Mouse (Mus musculus): Measurements from ENCODE around the gene Fbln7.

The Fbln7 gene

DNA sequence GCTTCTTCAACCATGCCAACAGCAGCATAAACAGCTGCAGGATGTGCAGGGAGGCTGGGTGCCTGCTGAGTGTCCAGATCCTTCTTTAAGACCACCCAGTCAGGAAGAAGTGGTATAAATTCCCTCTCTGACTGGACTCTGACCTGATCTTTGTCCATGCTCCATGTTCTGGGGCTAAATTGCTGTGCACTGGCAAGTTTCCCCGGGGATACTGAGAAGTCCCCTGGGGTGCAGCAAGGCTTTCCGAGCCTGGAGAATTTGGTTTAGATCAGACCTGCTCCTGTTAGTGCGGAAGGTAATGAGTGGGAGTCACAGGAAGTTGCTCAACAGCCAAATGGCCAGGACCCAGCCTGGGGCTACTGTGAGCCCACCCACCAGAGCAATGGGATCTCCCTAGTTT is 2.3 kb downstream of the Fbln7 start:
- in situ Hi-C loops (cut with MboI; ENCODE audit: unreplicated experiment in 2 of 2), result no loop called here

DNA sequence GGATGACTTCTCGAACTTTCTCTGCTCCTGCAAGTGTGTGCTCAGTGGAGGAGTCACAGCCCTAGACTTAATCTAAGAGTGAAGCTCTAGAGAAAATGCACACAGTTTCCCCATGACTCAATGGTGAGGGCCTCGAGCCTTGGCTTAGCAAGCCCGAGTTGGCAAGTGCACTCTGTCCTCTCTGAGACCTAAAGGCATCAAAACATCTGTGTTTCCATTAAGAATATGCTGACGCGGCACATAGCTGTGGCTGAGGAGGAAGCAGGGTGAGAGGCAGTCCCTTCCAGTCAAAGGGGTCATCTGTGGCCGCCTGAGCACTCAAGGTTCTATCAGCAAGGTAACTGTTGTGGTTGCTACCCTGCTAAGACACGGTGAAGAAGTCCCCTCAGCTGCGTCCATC is 8.9 kb downstream of the Fbln7 start:
- in situ Hi-C loops (cut with MboI; ENCODE audit: unreplicated experiment in 2 of 2), result no loop called here

DNA sequence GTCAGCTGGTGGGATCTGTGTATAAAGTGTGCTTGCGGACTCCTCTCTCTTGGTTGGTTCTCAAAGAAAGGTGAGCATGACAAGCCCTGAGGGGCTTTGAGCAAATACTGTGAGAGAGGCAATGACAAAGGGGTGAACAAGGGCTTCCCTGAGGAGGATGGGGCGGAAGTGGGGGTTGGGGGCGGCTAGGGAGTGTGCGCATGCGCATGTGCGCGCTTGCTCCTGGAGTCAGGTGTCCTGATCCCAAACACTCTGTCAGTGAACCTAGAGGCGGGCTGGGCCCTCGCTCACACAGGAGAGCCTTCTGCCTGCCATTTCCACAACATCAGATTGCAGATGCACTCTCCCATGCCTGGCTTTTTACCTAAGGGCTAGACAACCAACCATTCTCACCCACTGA is 9.5 kb downstream of the Fbln7 start:
- in situ Hi-C loops (cut with MboI; ENCODE audit: unreplicated experiment in 2 of 2), result no loop called here

DNA sequence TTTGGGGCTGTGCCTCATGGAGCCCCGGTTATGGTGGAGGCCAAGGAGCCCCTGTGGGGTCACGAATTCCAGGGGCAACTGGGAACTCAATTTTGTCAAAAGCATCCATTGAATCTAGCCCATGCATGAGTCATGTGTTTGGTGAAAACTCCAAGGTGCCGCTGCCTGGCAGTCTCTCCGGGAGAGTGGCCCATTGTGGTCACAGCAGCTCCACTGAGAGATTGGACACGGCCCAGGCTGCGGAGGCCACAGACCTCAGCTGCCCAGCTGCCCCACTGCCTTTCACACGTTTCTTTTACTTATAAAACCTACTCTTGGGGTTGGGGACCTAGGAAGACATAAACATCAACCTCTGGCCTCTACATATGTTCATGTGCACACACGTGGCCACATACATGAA is 12.7 kb downstream of the Fbln7 start:
- in situ Hi-C loops (cut with MboI; ENCODE audit: unreplicated experiment in 2 of 2), result loop anchor here (25.0 kb wide), 2 partner anchors 562 to 587 kb away; no protein-coding TSS in a partner anchor

DNA sequence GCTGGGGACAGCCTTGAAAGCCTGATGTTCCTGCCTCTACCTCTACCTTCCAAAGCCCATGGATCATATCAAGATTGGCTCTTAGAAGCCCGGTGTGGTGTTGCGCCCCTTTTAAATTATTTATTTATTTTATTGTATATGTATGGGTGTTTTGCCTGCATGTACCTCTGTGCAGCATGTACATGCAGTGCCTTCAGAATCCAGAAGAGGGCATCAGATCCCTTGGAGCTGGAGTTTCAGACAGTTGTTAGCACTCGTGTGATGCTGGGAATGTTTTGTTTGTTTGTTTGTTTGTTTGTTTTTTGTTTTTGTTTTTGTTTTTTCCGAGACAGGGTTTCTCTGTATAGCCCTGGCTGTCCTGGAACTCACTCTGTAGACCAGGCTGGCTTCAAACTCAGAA is 18.5 kb downstream of the Fbln7 start:
- in situ Hi-C loops (cut with MboI; ENCODE audit: unreplicated experiment in 2 of 2), result loop anchor here (5.0 to 25.0 kb wide), 4 partner anchors 174 to 581 kb away; no protein-coding TSS in a partner anchor

DNA sequence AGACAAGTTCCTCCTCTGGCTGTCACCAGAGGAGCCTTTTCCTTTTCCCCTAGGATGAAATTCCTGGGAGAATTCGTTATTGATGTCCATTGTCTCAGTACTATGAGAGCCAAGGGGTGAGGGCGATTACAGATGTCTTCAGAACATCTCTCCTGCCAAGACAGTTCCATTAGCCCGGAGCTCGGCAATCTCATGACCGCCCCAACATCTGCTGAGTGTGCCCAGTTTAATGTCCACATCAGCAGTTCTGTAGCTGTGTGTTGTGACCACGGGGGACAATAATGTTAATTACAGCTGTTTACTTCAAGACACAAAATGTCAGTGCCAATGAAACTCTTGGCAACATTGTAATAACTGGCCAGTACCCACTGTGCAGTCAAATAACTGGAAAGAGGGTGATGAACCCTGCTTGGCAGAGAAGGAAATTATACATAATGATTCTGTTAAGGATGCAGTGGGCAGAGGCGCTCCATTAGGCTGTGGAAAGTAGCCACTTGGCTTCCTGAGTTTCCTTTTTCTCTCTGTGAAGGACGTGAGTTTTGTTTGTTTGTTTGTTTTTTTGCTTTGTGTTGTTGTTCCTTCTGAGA is 22.5 kb downstream of the Fbln7 start:
- in situ Hi-C loops (cut with MboI; ENCODE audit: unreplicated experiment in 2 of 2), result loop anchor here (10.0 to 25.0 kb wide), 3 partner anchors 169 to 577 kb away; no protein-coding TSS in a partner anchor

DNA sequence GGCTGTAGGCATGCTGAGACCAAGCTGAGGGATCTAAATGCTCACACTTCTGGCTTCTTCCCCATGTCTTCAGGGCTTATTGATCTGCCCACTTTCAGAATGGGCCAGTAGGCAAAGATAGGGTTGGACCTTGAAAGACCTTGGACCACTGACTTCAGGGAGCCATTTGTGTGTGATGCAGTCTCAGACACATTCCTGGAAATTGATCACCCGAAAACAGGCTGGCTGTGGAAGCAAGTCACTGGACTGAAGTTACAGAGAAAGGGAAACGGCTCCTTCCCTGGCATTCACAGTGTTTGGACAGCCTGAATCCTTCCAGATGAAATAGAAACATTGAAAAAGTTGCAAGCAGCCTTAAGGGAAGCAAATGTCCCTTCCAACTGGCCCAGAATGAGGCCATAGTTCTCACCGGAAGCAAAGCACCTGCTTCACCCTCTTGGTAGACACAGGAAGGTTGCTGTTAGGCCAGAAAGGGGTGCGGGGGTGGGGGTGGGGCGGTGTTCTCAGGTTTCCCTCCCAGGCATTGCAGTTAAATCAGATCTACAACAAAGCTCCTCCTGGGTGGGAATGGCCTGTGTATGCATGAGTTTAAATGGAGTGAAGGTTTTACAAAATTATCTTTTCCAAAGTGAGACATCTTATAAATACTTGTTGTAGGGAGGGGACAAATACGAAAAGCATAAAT is 25.2 kb downstream of the Fbln7 start:
- in situ Hi-C loops (cut with MboI; ENCODE audit: unreplicated experiment in 2 of 2), result loop anchor here (10.0 to 25.0 kb wide), 3 partner anchors 167 to 574 kb away; no protein-coding TSS in a partner anchor

DNA sequence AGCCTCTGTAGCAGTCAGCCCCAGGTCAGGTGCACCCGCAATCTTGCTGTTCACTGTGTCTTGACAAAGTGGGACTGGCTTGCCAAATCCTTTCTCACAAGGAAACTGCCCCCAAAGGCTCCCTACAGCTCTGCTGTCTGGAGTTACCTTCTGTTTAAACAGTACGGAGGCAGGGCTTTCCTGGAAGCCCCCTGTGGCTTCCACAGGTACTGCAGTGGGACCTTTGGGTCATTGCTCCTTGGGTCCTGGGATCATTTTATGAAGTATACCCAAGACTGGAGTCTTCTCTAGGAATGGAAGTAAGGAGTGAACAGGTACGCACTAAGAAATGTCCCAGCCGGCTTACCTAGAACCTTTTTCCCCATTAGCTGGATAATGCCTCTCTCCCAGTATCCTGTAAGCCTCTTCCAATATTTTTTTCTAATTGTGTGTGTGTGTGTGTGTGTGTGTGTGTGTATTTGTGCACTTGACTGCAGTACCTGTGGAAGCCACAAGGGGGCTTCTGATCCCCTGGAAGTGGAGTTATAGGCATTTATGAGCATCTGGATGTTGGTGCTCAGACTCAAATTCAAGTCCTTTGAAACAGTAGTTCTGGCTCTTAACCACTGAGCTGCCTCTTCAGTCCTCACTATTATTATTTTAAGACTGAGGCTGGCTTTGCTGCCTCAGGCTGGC is 28.0 kb downstream of the Fbln7 start:
- in situ Hi-C loops (cut with MboI; ENCODE audit: unreplicated experiment in 2 of 2), result loop anchor here (25.0 kb wide), 2 partner anchors 547 to 572 kb away; no protein-coding TSS in a partner anchor

DNA sequence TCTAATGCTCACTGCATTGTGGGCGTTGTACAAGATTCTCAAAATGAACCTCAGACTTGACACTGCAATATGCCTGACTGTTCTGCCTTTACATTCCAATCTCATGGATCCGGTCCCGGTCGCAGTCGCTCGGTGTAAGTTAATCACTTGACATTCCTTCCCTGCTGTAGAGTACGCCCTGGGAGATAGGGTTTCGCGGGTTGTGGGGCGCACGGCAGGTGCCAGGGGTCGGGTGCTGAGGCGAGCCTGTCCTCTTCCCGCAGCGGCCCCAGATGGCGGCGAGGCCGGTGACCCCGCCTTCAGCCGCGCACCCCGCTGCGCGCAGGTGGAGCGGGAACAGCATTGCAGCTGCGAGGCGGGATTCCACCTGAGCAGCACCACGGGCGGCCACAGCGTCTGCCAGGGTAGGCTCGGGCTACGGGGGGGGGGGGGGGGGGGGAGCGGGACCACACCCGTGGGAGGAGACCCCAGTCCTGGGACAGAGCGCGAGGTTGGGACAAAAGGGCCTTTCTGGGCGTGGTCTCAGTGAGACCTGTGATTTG is 29.5 kb downstream of the Fbln7 start:
- in situ Hi-C loops (cut with MboI; ENCODE audit: unreplicated experiment in 2 of 2), result loop anchor here (25.0 kb wide), 2 partner anchors 545 to 570 kb away; no protein-coding TSS in a partner anchor

DNA sequence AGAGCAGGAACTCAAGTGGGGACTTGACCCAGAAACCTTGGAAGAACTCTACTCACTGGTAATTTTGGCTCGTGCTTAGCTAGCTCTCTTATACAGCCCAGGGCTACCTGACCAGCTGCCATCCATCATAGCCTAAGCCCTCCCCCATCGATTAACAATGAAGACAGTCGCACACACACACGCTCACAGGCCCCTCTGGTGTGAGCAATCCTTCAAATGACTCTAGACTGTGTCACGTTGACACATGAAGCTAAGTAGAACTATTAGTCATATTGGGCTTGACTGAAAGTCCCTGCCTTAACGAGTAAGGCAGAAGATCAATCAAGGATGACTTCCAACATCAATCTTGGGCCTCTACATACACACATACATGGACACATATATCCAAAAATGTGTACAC is 40.1 kb downstream of the Fbln7 start:
- in situ Hi-C loops (cut with MboI; ENCODE audit: unreplicated experiment in 2 of 2), result no loop called here

DNA sequence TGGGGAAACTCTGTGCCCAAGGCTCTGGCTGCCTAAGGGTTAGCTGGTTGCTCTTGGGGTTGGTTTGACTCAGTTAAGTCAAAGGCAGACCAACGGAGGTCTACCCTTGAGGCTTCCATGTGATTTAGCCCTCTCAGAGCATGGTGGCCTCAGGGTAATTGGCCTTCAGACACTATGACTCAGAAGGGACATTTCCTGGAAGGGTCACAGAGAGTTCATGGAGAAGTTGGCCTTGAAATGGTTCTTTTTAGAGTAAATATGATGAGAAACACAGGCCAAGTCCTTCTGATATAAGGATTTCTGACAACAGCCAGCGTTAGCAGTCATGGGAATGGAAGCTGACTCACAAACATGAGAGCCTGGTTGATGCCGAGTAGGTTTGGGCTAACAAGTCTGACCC is 40.9 kb downstream of the Fbln7 start:
- in situ Hi-C loops (cut with MboI; ENCODE audit: unreplicated experiment in 2 of 2), result no loop called here

DNA sequence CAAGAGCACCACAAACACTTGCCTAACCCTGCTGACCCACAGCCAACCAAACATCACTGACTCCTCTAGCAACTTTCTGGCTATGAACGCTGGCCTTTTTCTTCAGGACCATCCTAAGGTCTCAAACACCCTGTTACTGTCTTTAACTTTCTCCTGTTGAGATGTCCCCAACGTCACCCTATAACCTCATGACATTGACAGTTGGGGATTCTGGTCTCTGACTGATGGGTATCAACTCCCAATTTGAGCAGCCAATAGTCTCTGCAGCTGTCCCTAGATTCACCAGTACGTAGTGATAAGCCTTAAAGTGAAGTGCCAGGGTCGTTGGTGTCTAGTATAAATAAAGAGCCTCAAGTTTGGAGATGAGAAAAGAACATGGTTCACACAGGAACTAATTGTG is 52.2 kb downstream of the Fbln7 start:
- in situ Hi-C loops (cut with MboI; ENCODE audit: unreplicated experiment in 2 of 2), result no loop called here

DNA sequence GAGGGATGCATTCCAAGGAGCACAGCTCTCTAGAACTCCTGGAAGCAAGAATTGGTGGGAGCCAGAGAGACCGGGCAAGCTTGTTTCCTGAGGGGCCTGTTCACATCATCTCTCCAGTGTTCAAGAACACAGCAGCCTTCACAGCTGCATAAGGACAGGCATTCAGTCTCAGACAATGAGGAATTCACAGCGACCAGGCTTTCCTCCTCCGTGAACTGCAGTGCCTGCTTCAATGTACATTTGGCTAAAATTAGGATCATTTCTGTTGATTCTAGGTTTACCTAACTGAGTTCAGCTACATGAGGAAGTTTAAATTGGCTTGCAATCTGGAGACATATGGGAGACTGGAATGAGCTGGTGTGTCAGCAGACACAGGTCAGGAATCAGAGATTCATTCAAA is 53.7 kb downstream of the Fbln7 start:
- in situ Hi-C loops (cut with MboI; ENCODE audit: unreplicated experiment in 2 of 2), result no loop called here

DNA sequence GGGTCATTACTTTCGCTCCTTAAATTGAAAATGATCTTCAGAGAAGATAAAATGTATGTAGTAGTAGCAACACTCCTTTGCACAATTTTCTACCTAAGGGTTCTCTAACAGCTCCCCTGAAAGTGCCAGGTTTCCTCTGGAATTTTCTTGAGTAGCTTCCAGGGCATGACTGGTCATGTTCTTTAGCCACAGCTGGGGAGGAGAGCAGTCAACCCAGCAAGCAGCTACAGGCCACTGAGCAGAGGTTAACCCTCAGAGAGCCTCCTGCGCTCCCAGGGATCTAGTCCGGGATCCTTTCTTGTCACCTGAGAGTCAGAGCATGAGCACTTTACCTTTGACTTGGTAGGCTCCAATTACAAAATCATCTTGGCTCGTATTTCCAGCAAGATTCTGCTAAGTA is 62.0 kb downstream of the Fbln7 start:
- in situ Hi-C loops (cut with MboI; ENCODE audit: unreplicated experiment in 2 of 2), result no loop called here

DNA sequence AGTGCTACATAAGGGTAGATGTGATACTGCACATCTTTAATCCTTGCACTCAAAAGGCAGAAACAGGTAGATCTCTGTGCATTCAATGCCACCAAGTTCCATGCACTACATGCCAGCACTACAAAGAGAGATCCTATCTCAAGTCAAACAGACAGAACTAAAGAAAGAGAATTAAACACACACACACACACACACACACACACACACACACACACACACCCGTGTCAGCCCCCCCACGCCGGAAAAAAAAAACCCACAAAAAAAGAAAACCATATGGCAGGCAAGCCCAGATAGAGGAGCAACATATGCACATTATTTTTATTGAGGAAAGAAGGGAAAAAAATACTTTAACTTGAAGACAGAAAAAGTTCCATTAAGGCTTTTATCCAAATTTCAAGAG is 65.7 kb downstream of the Fbln7 start:
- in situ Hi-C loops (cut with MboI; ENCODE audit: unreplicated experiment in 2 of 2), result no loop called here

DNA sequence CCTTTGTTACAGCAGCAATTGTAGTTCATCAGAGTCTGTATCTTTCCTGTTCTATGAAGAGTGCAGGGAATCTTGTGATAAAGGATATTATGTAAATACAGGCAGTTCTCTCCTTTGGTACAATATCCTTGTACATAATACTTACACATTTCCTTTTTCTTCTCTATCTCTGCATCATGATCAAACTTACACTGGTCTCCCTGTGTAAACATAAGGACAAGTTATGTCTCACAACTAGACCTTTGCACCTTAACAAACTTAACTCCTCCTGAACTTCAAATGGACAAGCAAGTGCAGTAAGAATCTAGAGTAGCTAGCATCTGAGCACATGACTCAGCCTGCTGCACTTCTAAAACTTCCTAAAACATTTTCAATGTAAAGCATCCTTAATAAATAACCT is 67.9 kb downstream of the Fbln7 start:
- in situ Hi-C loops (cut with MboI; ENCODE audit: unreplicated experiment in 2 of 2), result no loop called here

DNA sequence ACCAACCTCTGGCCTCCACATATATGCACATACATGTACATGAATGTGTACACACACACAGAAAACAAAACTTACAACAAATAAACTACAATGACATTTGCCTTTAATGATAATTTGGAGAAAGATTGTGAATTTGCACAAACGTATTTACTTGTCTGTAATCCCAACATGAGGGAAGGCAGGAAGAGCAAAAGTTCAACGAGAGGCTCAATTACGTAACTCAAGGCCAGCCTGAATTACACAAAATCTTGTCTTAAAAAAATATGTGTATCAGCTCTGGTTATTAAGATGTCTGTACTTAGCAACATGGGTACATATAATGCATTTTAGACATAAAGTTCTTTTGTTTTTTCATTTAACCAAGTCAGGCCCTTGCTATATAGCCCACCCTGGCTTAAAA is 73.5 kb downstream of the Fbln7 start:
- in situ Hi-C loops (cut with MboI; ENCODE audit: unreplicated experiment in 2 of 2), result no loop called here

DNA sequence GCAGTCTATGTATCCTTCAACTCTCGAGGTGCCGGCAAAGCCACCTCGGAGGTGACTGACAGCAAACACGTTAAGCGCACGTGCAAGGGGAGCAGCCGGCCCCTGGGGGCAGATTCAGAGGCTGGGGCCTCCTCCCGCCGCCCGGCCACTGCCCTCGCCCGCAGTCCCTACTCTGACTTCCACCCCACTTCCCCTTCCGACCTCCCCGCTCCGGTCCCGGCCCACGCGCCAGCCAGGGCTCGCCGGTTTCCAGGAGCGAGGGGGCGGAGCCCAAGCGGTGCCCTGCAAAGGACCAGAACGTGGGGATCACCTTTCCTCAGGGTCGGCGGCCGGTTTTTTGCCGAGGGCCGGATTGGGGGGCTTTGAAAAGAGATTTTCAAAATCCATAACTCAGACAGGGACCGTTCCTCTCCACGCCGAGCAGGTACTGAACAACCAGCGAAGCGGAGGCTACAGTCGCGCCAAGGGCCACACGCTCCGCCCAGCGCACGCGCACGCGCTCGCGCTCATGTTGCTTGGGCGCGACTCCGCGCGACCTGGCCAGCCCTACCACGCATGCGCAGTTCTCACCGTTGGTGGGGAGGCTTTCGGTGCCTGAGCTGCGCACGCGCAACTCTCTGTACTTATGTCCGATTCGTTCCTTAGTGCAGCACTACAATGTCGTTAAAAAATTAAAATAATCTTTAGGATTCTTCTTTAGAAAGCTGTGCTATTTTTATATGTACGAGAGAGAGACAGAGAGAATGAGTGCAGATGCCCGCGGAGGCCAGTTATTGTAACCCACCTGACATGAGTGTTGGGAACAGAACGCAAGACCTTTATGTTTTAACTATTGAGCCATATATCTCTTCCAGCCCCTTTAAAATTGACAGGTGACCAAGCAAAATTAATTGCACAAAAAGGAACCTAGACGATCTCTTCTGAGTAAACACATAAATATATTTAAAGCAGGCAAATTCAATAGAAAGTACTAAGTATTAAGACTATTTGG is 81.1 kb downstream of the Fbln7 start, which contains the start of gene Zc3h8:
Gene Zc3h8, minus strand, starts transcription at position 540 of the 991 bp plus-strand sequence.
- in situ Hi-C loops (cut with MboI; ENCODE audit: unreplicated experiment in 2 of 2), result loop anchor here (10.0 kb wide), 1 partner anchor 249 kb away; the partner anchor contains the start of gene Mertk (in 2 of the 2)

All from v-Abl transformed pro-B cells (cell line).